Comparison of ENCODE assay signal across 10 mouse cellular contexts in the genomic region with DNA sequence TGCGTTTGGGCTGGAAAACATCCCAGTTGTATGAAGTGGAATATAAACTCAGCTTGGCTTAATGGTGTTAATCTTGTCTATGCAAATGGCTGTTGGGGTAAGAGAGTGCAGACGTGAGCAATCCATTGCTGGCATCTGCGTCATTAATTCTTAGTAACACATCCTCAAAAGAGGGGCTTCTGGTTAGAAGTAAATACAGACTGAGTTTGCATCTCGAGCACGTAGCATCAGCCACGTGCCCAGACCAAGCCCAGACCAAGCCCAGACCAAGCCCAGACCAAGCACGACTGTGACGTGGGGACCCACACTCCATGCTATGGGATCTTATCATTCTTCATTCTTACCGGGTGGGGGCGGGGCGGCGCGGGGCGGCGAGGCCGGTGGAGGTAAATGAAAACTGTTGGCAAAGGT. TPM values are rescaled to one million over a fixed set of nuclear protein-coding genes. Genes with fewer than 3 reads are reported as not detected.
DNase-seq lines count a peak whose midpoint lies in the region; ATAC-seq lines count a peak whose summit lies in the region.
"Had no signal": no experiment of that assay in that cellular context is flagged by ENCODE, and none has a peak within 500 bp of the region (broad histone marks: within the 10 kb centered on the region; RNA-seq: fewer than 3 reads in every experiment).

No protein-coding gene starts in this region.

- WGBS in heart, embryonic 14.5 days = 9% methylated on average over 16 of the region's 16 CpGs
- 18% methylated on average over 16 of the region's 16 CpGs for WGBS in hindbrain, embryonic 15.5 days
- 20% methylated on average over 16 of the region's 16 CpGs for WGBS in midbrain, embryonic 13.5 days

- peaks cover 9% of the 10 kb centered on the region; the same call in 1 of the 2 replicates for H3K36me3 ChIP-seq in heart, embryonic 14.5 days (ENCODE audit: control insufficient read depth, insufficient read depth, low read length)
- no peaks in the 10 kb centered on the region for H3K36me3 ChIP-seq in hindbrain, embryonic 15.5 days
- no peaks in the 10 kb centered on the region for H3K36me3 ChIP-seq in midbrain, embryonic 13.5 days

- H3K9me3 ChIP-seq in heart, embryonic 14.5 days (ENCODE audit: control insufficient read depth, low read length) = no peaks in the 10 kb centered on the region
- no peaks in the 10 kb centered on the region for H3K9me3 ChIP-seq in hindbrain, embryonic 15.5 days
- H3K9me3 ChIP-seq in midbrain, embryonic 13.5 days = no peaks in the 10 kb centered on the region

- H3K27ac ChIP-seq in heart, embryonic 14.5 days (replicated peaks in 1 of 2; ENCODE audit: control insufficient read depth in 1 of 2, insufficient read depth in 1 of 2, low read depth in 2 of 2, low read length in 2 of 2) = no peak overlapping the region
- H3K27ac ChIP-seq in hindbrain, embryonic 15.5 days (replicated peaks) = 0 out of 2 replicates have a peak overlapping the region, but pooled peaks have one; percentile 24
- peak overlapping the region; percentile 64 for H3K27ac ChIP-seq in midbrain, embryonic 13.5 days

- no peak for DNase-seq in heart, adult 9 months (ENCODE audit: low spot score in 2 of 2)
- DNase-seq in ZHBTc4 (ENCODE audit: low read depth, low spot score) = peak; percentile 64
- no peak for DNase-seq in Muller cell, postnatal 12 days (ENCODE audit: inconsistent ontology term)
- no peak for DNase-seq in thymus, postnatal 10 days (ENCODE audit: low spot score in 2 of 2)
- DNase-seq: cerebellum, postnatal 36 days; kidney, adult 9 months had no signal

- no peaks in the 10 kb centered on the region for H3K27me3 ChIP-seq in heart, embryonic 14.5 days (ENCODE audit: control insufficient read depth, insufficient read depth, low read length)
- no peaks in the 10 kb centered on the region for H3K27me3 ChIP-seq in hindbrain, embryonic 15.5 days
- H3K27me3 ChIP-seq in midbrain, embryonic 13.5 days = no peaks in the 10 kb centered on the region

- H3K4me2 ChIP-seq in heart, embryonic 14.5 days (ENCODE audit: low read length) = peak overlapping the region; percentile 53
- peak overlapping the region; percentile 37 for H3K4me2 ChIP-seq in hindbrain, embryonic 15.5 days
- peak overlapping the region; percentile 17 for H3K4me2 ChIP-seq in midbrain, embryonic 13.5 days (replicated peaks)

- peaks cover 16 to 20% of the 10 kb centered on the region in 2 experiments for H3K4me1 ChIP-seq in heart, embryonic 14.5 days (ENCODE audit: control insufficient read depth in 2 of 2, insufficient read depth in 2 of 2, low read length in 2 of 2)
- peaks cover 28% of the 10 kb centered on the region for H3K4me1 ChIP-seq in hindbrain, embryonic 15.5 days (replicated peaks)
- peaks cover 45% of the 10 kb centered on the region for H3K4me1 ChIP-seq in midbrain, embryonic 13.5 days (replicated peaks)

- H3K9ac ChIP-seq in heart, embryonic 14.5 days (ENCODE audit: low read length) = no peak overlapping the region
- H3K9ac ChIP-seq in hindbrain, embryonic 15.5 days = no peak overlapping the region
- no peak overlapping the region for H3K9ac ChIP-seq in midbrain, embryonic 13.5 days (replicated peaks)

- ATAC-seq in heart, embryonic 14.5 days (ENCODE audit: insufficient number of reproducible peaks, insufficient read depth, low FRiP score, low read depth) = no peak
- no peak; the same call in 1 of the 2 replicates for ATAC-seq in hindbrain, embryonic 15.5 days (ENCODE audit: low FRiP score, low read depth)
- peak; percentile 43; the same call in 1 of the 2 replicates for ATAC-seq in midbrain, embryonic 13.5 days
- ATAC-seq in erythroblast, adult 5-6 weeks (replicated peaks; ENCODE audit: low FRiP score, poor library complexity, severe bottlenecking) = no peak

- H3K4me3 ChIP-seq in heart, embryonic 14.5 days (ENCODE audit: control insufficient read depth in 1 of 2, insufficient read depth in 1 of 2, low read depth in 1 of 2, low read length in 2 of 2) = no peak overlapping the region
- no peak overlapping the region for H3K4me3 ChIP-seq in hindbrain, embryonic 15.5 days
- no peak overlapping the region for H3K4me3 ChIP-seq in midbrain, embryonic 13.5 days (replicated peaks)

RNA-seq across cellular contexts. Expression of a gene that starts 7.2 kb away (rescaled TPM):
- polyA plus RNA-seq in heart, embryonic 14.5 days (2014; fragmentation: Nextera tagmentation; extraction: Ambion mirVana) = 15.1 and 18.5 TPM in 2 replicates
- polyA plus RNA-seq in hindbrain, embryonic 15.5 days (2015; fragmentation: Nextera tagmentation; extraction: Ambion mirVana) = 3.7 and 5.5 TPM in 2 replicates
- polyA plus RNA-seq in midbrain, embryonic 13.5 days (2015; fragmentation: Nextera tagmentation; extraction: Ambion mirVana) = 4.7 and 6.2 TPM in 2 replicates
- 21.5 and 23.6 TPM in 2 replicates for total RNA-seq in erythroblast, adult 5-6 weeks (2015; ENCODE audit: low replicate concordance)
- total RNA-seq in erythroblast, adult 5-6 weeks (2017; ENCODE audit: low replicate concordance) = 12.1 and 15.3 TPM in 2 replicates

RNA-seq across cellular contexts. Expression of a gene that starts 47.0 kb away (rescaled TPM):
- polyA plus RNA-seq in heart, embryonic 14.5 days (2014; fragmentation: Nextera tagmentation; extraction: Ambion mirVana) = 85.2 and 88.2 TPM in 2 replicates
- polyA plus RNA-seq in hindbrain, embryonic 15.5 days (2015; fragmentation: Nextera tagmentation; extraction: Ambion mirVana) = 85.9 and 88.6 TPM in 2 replicates
- polyA plus RNA-seq in midbrain, embryonic 13.5 days (2015; fragmentation: Nextera tagmentation; extraction: Ambion mirVana) = 83.1 and 85.9 TPM in 2 replicates
- total RNA-seq in erythroblast, adult 5-6 weeks (2015; ENCODE audit: low replicate concordance) = 9.6 and 13.2 TPM in 2 replicates
- total RNA-seq in erythroblast, adult 5-6 weeks (2017; ENCODE audit: low replicate concordance) = 7.0 and 18.7 TPM in 2 replicates

Comparison
In these comparisons a context has a peak if more than half of its experiments do, and no peak if none do; other contexts are left out.
1. H3K27ac ChIP-seq: peak in hindbrain, embryonic 15.5 days (single experiment) and midbrain, embryonic 13.5 days (single experiment); none in heart, embryonic 14.5 days (0 of 2).
2. Peak in every context shown above with its lines, with median percentiles within 50 percentile points of each other: H3K4me2 ChIP-seq.